Comparison of ENCODE assay signal across 11 mouse cellular contexts in genomic region chr9:91900956-91901355, GRCm38 (mm10).
"Had no signal": no experiment of that assay in that cellular context is flagged by ENCODE, and none has a peak within 500 bp of the region (broad histone marks: within the 10 kb centered on the region; RNA-seq: fewer than 3 reads in every experiment).

No protein-coding gene starts in this region.

- DNase-seq: retina, postnatal 1 day; right cerebral cortex, postnatal 14 days; right cerebral cortex, postnatal 25 days; right cerebral cortex, postnatal 4 days; spleen, adult 18-20 months; thymus, adult 18-20 months; thymus, adult 2 months; thymus, postnatal 14 days; thymus, postnatal 25 days; thymus, postnatal 36 days; thymus, postnatal 4 days had no signal
